Mouse (Mus musculus) R1 (cell line): ENCODE data around the gene Phgr1.

Experiments used
- DNase-seq: peaks from one replicate; pipeline ENCODE4 v3.0.0-alpha.2; 2018; ENCODE audit warnings: low read depth, low spot score

Gene Phgr1

DNA sequence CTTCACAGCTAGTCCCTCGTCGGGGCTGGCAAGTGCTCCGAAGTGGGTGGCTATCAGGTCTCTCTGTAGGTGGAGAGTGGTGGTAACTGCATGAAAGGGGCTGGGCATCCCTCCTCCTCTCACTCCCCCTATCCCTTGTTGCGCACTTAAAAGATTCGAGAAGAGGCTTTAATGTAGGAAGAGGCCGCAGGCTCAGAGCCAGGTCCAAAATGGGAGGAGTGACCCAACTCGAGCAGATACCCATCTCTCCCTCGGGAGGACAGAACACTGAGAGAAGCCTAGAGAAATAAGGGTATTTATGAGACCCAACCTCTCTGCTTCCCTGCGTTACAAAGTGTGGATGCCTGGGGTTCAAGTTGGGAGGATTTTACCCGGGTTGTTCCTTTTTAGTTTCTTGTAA is 6.5 kb downstream of the Phgr1 start:
- DNase-seq: peak; percentile 40

DNA sequence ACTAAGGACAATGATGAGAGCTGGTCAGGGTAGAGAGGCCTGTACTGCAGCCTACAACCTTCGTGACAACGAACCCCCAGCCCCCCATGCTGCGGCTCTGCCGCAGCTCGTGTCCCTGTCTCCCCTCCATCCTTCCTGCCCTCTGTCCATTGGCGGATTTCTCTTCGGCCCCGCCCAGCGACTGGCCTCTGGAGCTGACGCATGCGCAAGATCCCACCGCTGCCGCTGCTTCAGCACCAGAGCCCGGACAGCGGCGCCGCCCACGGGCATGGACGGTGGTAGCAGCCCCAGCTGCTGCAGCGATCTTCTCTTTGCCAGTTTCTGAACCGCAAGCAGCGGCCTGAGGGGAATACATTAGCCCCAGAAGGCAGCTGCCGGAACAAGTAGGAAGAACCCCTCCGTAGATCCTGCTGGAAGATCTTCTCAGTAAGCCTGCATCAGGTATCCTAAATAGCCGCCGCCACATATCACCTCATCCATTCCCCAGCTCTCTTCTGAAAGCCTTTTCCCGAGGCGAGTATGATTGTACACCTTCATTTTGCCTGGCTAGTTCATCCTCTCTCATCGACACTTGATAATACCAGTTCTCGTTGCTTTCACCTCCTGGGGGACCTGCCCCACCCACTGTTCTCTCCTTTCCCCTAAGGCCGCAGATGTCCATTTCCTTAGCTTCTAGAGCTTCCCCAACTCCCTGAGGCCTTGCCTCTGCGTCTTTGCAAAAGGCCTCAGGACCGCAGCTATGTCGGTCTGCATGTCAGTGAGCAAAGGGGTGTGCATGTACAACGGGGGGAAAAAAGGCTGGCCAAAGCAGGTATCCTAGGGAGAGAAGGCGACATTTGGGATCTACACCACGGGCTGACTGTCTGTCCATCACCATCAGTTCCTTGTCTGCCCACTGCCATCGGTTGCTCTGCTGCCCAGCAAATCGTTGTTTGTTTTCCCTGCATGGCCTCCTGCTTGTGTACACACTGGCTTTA is 7.2 kb downstream of the Phgr1 start, which contains the start of gene Disp2:
Disp2 (plus strand) TSS at position 216 of the 977 bp plus-strand sequence.
- peak; percentile 92 for DNase-seq

DNA sequence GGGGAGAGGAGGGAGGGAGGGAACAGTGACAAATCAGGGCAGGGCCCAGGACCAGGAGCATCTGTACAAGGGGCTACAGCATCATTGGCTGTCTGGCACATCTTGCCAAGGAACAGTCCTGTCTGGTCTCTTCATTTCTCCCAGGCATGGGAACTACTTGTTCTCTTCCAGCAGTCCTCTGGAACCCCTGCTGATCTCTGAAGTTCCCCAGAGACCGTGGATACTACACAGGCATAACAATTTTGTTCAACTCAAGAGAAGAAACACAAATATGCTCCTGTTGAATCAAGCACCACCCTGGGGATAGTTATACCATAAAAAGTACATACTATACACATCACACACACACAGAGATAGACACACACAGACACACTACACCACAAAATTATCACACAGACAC is 8.5 kb downstream of the Phgr1 start:
- no peak for DNase-seq

DNA sequence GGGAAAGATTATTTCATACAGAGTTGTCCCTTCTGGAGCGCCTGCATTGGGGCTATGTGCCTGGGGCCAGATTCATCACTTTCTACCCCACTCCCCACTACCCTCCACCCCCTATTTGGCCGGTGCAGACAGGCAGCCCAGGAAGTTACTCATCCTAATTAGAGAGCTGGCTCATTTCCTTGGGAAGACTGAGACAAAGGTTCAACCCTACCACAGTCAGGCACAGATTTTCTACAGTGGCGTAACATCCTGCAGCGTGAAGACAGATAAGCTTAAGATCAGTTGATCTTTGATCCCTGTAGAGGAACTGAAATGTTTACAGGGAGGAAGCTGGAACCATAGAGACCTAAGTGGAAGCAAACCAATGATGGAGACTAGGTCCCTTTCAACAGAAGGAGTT is 9.7 kb downstream of the Phgr1 start:
- DNase-seq: no peak

DNA sequence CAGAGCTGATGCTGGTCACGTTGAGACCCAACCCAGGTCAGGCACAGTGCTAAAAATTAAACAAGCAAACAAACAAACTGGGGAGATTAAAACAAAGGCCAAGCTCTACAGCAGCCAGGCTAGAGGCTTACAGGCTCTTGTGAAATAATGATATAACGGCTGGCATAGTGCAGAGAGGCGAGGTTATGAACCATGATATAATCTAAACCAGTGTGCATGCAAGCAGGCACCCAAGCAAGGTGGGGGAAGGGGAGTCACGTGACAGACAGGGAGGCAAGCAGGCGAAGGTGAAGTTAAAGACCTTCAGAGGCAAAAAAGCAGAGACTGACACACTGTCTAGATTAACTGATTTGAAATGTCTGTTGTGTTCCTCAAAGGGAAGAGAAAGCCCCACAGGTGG is 10.5 kb downstream of the Phgr1 start:
- DNase-seq: no peak

DNA sequence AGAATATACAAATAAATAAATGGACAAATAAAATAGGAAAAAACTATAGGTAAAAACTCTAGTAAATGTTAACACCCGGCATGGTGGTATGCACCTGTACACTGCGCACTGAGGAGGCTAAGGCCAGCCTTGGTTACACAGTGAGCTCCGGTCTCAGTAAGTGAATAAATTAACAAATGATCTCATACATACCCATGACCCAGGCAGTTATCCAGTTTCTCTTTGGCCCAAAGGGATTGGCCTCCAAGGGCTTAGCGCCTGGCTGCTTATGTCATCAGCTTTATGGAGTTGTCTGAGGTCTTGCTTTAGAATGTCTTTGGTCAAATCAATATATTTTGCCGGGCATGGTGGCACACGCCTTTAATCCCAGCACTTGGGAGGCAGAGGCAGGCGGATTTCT is 11.1 kb downstream of the Phgr1 start:
- DNase-seq: no peak

DNA sequence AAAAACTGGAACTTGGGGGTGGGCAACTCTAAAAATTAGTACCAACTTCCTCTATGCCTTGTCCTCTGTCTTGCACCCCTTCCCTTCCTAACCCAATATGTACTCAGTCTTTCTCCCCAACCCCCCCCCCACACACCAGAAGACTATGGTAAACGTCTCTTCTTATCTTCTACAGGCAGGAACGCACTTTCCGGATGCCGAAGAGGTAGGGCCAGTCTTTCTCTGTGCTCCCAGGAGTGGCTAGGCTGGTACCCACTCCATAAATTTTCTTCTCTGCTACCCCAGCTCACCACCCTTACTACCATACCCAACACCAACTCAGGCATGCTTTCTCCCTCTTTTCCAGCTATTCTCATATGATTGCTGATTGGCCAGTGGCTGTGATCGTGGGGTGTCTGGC is 14.0 kb downstream of the Phgr1 start:
- no peak for DNase-seq

DNA sequence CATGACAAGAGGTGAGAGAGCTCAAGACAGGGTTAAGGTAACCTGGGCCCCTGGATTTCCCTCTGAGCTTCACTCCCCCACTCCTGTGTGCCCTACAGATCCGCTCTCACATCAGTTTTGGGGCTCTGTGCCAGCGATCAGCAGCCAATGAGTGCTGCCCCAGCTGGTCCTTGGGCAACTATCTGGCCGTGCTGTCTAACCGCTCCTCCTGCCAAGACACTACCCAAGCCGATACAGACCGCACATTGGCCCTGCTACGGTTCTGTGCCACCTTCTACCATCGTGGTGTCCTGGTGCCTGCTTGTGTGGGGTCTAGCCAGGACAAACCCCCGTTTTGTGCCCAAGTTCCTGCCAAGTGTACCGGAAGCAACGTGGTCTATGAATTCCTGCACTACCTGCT is 16.9 kb downstream of the Phgr1 start:
- no peak for DNase-seq

DNA sequence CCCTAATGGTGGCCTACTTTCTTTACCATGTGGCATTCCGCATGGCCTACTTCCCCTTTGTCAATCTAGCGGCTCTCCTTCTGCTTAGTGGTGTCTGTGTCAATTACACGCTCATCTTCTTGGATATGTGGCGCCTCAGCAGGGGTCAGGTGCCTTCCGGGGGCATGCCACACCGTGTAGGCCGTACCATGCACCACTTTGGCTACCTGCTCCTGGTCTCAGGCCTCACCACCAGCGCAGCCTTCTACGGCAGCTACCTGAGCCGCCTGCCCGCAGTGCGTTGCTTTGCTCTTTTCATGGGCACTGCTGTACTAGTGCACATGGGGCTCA is 17.6 kb downstream of the Phgr1 start:
- no peak for DNase-seq

DNA sequence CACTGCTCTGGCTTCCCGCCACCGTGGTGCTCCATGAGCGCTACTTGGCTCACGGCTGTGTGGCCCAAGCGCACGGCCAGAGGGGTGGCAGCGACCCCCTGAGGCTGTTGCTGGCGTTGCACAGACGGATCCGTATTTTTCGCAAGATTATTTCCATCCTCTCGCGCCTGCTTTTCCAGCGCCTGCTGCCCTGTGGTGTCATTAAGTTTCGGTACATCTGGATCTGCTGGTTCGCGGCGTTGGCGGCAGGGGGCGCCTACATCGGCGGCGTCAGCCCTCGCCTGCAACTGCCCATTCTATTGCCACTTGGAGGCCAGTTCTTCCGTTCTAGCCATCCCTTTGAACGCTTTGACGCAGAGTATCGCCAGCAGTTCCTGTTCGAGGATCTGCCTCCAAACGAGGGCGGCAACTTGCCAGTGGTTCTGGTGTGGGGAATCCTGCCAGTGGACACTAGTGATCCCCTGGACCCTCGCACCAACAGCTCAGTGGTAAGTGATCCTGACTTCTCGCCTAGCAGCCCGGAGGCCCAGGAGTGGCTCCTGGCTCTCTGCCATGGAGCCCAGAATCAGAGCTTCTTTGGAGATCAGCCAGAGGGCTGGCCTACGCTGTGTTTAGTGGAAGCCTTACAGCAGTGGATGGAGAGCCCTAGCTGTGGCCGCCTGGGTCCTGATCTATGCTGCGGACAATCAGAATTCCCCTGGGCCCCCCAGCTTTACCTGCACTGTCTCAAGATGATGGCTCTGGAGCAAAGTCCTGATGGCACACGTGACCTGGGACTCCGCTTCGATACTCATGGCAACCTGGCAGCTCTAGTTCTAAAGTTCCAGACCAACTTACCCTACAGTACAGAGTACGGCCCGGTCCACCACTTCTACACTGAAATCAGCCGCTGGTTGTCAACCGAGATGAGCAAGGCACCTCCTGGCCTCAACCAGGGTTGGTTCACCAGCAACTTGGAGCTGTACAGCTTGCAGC is 18.3 kb downstream of the Phgr1 start:
- peak; percentile 92 for DNase-seq

DNA sequence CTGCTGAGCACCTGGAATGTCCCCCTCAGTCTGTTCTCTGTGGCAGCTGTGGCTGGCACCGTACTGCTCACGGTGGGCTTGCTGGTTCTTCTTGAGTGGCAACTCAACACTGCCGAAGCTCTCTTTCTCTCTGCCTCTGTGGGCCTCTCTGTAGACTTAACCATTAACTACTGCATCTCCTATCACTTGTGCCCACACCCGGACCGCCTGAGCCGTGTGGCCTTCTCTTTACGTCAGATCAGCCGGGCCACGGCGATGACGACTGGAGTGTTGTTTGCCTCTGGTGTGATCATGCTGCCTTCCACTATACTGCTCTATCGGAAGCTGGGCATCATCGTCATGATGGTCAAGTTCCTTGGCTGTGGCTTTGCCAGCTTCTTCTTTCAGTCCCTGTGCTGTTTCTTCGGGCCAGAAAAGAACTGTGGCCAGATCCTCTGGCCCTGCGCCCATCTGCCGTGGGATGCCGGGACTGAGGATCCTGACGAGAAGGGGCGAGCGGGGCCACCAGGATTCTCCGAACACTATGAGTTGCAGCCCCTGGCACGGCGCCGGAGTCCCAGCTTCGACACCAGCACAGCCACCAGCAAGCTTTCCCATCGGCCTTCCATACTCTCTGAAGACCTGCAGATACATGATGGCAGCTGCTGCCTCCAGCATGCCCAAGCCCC is 19.2 kb downstream of the Phgr1 start:
- no peak for DNase-seq

DNA sequence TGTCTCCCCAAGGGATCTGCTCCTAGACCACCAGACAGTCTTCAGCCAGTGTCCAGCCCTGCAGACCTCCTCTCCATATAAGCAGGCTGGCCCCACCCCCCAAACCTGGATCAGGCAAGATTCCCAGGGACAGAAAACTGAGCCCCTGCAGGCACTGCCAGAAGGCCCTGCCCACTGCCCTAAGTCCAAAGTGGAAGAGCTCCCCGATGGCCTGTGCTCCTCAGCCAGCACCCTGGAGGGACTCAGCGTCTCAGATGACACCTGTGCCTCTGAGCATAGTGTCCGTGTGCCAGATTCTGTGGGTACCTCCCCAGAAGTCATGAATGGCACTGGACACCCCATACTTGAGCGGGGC is 19.7 kb downstream of the Phgr1 start:
- no peak for DNase-seq

DNA sequence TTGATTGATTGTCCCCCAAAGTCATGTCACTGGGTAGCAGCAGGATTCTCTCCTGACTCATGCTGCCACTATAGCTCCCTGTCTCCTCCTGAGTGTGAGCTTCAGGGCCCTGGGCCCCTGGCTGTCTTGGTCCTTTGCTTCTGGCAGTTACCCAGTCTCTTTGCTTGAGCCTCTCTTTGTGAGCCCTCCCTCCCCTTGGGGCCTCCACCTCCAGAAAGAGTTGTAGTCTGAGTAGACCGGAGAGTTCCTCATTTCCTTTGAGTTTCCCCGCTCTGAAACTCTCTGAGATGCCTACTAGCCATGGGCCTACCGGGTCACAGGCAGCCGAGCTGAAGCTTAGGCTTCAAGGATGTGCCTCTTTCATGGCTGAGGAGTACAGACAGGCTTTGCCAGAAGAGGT is 21.1 kb downstream of the Phgr1 start:
- DNase-seq: no peak

DNA sequence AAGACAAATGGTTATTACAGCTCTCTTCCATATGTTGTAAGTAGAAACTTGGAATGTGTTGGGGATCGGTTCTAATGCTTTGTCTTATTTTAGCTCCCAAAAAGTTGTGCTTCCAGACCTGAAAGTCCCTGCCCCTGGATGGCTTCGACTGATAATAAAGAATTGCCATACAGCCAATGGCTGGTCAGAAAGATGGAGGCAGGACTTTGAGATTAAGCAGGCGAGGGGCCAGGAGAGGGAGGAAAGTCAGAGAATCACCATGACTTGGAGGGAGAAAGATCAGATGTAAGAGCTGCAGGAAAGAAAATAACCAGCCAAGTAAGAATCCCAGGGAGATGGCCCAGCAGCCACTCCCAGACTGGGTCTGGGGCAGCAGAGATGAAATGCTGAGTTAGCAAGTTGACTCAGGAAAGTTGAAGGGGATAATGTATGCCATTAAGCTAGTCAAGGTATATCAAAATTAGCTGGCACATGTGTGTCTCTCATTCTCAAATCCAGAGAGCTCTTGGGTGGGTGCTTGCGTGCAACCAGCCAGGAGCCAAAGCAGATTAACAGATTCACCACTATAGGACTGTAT is 30.1 kb downstream of the Phgr1 start:
- DNase-seq: no peak

DNA sequence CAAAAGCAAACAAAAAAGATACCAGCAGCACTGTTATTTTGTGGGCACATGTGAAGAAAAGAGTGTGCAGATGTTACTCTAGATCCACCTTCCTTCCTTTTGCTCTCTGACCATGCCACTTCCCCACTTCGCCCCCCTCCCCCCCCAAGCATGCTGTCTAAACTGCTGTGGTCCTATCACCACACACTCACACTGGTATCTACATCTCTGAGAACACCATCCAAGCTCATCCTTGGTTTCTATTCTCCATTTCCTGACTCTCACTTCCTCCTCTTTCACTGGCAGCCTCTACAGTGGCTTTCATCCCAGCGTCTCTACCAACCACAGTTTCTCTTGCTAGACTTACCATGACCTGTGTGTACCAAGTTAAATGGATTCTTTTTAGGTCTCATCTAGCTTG is 31.9 kb downstream of the Phgr1 start:
- DNase-seq: no peak

DNA sequence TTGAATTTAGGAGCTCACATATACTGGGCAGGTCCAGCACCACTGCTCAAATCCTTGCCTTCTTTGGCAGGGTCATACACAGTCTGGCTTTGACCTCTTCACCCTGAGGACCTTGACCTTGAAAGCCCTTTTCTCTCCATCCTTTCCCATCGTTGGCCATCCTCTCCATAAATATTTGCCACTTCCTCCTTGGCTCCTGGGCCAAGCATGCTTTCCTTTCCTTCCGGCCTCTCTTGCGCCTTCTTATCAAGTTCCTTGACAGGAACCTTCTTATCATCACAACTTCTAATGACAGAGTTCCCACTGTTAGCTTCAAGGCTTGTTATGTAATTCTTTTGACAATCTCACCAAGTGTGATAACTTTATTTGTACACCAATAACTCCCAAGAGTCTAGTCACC is 32.6 kb downstream of the Phgr1 start:
- no peak for DNase-seq

DNA sequence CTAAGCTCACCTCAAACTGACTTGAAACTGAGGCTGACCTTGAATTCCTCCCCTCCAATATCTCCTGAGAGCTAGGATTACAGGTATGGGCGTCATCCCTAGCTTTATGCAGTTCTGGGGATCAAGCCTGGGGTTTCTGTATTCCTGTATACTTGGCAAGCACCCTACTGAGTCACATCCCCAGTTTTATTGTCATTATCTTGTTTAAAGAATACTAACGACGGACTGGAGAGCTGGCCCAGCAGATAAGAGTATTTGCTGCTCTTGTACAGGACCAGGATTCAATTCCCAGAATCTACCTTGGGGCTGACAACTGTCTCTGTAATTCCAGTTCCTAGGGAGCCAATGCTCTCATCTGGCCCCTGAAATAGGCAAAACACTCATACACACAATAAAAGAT is 33.2 kb downstream of the Phgr1 start:
- no peak for DNase-seq

DNA sequence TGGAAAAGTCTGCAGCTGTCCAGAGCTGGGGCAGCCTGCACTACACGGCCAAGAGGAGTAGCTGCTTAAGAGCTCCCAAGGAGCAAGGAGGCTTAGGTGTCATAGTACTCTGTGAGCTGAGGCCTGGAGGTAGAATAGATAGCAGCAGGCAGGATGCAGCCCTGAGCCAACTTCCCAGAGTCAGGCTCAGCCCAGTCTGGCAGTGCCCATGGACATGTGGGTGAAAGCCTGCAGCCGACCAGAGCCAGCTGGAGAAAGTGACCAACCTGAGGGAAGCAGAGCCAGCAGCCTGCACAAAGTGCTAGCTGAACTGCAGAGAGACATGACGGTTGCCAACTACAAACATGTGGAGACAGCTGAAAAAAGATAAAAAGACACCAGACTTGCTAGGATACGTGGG is 34.3 kb downstream of the Phgr1 start:
- no peak for DNase-seq

DNA sequence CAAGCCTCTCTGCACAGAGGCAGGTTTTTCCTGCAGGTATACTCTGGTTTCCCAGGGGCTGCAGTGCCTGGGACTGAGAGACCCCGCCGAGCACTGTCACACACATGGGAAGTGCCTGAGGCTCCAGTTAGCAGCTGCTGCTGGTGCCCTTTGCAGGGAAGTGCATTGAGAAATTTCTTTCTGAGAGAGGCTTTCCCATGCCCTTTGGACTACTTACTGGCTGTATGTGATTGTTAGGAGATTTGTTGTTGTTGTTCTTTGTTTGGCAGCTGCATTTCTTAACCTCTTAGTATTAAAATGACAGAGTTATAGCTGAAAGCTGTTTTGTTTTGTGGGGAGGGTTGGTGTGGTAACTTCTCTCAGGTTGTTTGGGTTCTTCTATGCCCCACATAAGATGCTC is 38.3 kb downstream of the Phgr1 start:
- DNase-seq: no peak

DNA sequence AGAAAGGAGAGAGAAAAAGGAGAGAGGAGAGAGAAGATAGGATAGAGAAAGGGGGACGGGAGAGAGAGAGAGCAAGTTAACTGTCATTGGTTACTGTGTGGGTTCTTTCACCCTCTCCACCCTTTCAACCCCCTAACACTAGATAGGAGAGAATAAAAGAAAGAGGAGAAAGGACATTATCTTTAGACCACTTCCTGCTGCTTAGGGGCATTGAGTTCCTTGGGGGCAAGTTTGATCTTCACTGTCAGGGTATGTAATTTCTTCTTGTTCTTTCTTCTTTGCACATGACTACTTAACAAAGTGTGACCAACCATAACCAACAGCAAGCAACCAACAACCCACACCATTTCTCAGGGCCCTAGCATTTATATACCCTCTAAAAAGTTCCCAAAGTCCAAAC is 40.2 kb downstream of the Phgr1 start:
- no peak for DNase-seq

DNA sequence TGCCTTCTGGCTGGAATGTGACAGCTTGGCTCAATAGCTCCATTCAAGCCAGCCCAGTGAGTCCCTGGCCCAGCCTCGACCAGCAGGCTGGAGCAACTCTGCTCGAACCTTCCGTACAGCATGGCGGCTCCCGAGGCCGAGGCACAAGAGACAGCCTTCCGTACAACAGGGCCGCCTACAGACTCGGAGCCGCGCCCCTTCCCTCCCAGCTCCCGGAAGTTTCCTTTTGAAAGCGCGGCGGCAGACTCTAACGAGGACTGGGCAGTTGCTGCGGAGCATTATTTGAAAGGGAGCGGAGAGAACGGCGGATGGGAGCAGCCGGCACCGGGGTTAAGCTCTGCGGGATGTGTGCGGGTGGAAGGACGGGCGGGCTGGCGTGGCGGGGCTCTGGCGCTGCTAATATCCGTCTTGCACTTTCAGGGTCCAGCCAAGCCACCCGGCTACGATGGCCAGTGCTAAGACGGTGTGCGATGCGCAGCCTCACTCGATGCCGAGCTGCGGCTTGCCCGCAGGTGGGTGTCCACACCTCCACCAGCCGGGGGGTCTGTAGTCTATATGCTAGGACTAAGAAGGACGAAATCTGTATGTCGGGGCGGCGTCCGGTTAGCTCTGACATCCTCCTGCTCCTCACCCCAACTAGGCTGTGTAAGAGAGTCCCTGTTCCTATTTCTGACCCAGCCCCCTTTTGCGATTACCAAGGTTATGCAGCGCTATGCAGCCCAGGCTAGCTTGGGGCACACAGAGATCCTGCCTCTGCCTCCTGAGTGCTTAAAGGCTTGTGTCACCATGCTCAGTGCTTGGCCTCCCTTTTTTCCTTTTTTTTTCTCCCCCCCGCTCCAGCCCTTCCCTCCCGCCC is 41.6 kb downstream of the Phgr1 start, which contains the start of gene Knstrn:
Knstrn (plus strand) TSS at position 23 of the 856 bp plus-strand sequence.
- DNase-seq: peak; percentile 95
